Mouse (Mus musculus) heart, adult 2 months (tissue): ENCODE results near the gene Cend1. TPM values are rescaled to one million over a fixed set of nuclear protein-coding genes. Genes with fewer than 3 reads are reported as not detected.

Experiments
- DNase-seq, 2 experiments: peaks; one replicate each; pipeline ENCODE4 v3.0.0; 2021
- H3K27ac ChIP-seq: fragments of 200-600 bp; 2 replicates; pipeline ENCODE4 v1.8.1; 2022
- H3K27me3 ChIP-seq: fragments of 200-500 bp; 2 replicates; pipeline ENCODE4 v1.6.1; 2012; ENCODE audit warnings: mild to moderate bottlenecking, low read length, inconsistent platforms, mixed read lengths; ENCODE audit not compliant: control insufficient read depth, insufficient read depth
- H3K36me3 ChIP-seq: fragments of 200-500 bp; 2 replicates; pipeline ENCODE4 v1.6.1; 2012; ENCODE audit warnings: low read length, inconsistent platforms; ENCODE audit not compliant: control insufficient read depth, insufficient read depth
- H3K4me1 ChIP-seq: fragments of 200-500 bp; 2 replicates; pipeline ENCODE4 v1.6.1; 2011; ENCODE audit warnings: low read length; ENCODE audit not compliant: control insufficient read depth, insufficient read depth
- H3K4me3 ChIP-seq: fragments of 200-600 bp; 2 replicates; pipeline ENCODE4 v1.8.1; 2022
- H3K79me2 ChIP-seq: fragments of 200-500 bp; replicated peaks from 2 replicates; pipeline ENCODE4 v1.6.1; 2012; ENCODE audit warnings: mild to moderate bottlenecking, inconsistent platforms, low read length, moderate library complexity, mixed read lengths; ENCODE audit not compliant: control insufficient read depth, insufficient read depth
- H3K9ac ChIP-seq: fragments of 200-500 bp; 2 replicates; pipeline ENCODE4 v1.6.1; 2012; ENCODE audit warnings: low read depth, mild to moderate bottlenecking, control low read depth, inconsistent platforms, low read length, mixed read lengths
- CTCF ChIP-seq: fragments of 200-600 bp; IDR thresholded peaks from 2 replicates; pipeline ENCODE4 v1.8.1; 2022; ENCODE audit warnings: antibody characterized with exemption, mild to moderate bottlenecking, moderate library complexity
- EP300 ChIP-seq: fragments of 200-500 bp; IDR thresholded peaks from 2 replicates; pipeline ENCODE4 v1.6.1; 2011; ENCODE audit warnings: low read depth, low read length, control low read depth; ENCODE audit not compliant: insufficient read depth
- POLR2A ChIP-seq: fragments of 200-500 bp; IDR thresholded peaks from 2 replicates; pipeline ENCODE4 v1.6.1; 2011; ENCODE audit warnings: mild to moderate bottlenecking, low read depth, low read length, control low read depth; ENCODE audit not compliant: insufficient read depth
- WGBS: fragments of 180-500 bp; shearing (Covaris S2); methylation state at CpG from one replicate; pipeline ENCODE4 v1.1.7; 2018; 5-methylcytosine and 5-hydroxymethylcytosine counted together
- intact Hi-C: fragments of 180-260 bp; cut with DNase I; formaldehyde crosslinking; loops from one replicate; pipeline ENCODE4 v1.15.1; 2025
- polyA plus RNA-seq: library from polyadenylated mRNA; depleted of rRNA; stranded (reverse); fragments of >200 nt; gene quantifications from 2 replicates; pipeline ENCODE4 v1.2.3, GENCODE M21; 2012
- total RNA-seq, 2 experiments: library from RNA; stranded (reverse); gene quantifications; 2 replicates each; pipeline ENCODE4 v1.2.3; 2021

Cend1 gene
- total and polyA plus RNA-seq, 3 experiments = 1.0 to 1.8 (median 1.4) TPM

- TF ChIP-seq CTCF = no peak
- TF ChIP-seq EP300 = no peak
- DNase-seq = peak in 1 of 2 experiments; percentile 15
- Histone ChIP-seq H3K4me1 (peaks cover 12% of the 10 kb centered on the region), H3K36me3 (no peaks in the 10 kb centered on the region), H3K79me2 (no peaks in the 10 kb centered on the region), H3K9ac (no peak overlapping the region), H3K27me3 (no peaks in the 10 kb centered on the region), H3K27ac (no peak overlapping the region), H3K4me3 (no peak overlapping the region)
- intact Hi-C loops = no loop called here
- 88% methylated on average over 12 of the region's 12 CpGs for WGBS
Measured at GRCm38 (mm10) chr7:141438201-141438968, 9.1 kb upstream of the Cend1 start.

DNA sequence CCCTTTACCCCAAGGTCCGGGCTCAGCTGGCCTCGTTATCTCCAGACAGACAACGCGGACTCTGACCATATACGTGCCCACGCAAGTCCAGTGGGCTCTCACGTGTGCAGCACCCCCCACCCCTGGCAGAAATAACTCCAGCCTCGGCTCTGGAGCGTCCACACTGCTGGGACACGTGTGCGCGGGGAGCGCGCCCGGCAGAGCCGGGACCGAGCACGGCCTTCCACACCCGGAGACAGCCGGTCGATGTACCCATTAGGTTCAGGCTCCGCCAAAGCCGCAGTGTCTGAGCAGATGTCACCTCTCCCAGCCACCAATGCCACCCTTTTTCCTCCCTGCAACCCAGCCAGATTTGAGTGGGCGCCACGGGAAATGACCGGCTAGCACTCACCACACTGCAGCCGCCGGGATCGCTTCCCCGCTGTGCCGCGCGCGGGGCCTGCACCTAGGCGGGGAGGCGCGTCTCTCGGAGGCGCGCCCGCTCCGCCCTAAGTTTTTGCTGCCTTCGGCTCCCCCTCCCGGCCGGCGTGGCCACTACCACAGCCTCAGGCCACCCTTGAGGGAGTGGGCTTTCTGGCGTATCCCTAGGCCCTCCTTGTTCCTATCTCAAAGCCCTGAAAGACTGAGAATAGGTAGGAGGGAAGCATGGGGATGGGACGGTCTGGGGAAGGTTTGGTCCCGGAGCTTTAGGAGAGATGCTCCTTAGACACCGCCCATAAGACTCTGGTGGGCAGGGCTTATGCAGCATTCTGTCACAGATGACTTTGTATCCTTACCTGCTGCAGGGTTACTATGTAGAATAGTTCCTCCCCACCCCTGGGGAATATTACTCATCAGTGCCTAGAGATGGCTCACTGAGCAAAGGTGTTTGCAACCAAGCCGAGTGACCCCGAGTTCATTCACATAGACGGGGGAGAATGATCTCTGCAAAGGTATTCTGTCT, 8.2 kb upstream of the Cend1 start, which contains the start of gene Slc25a22:
Gene Slc25a22 (minus strand): TSS at position 715 of the 943 bp plus-strand sequence.
- peak; percentile 87 for TF ChIP-seq POLR2A
- TF ChIP-seq EP300 = 0 out of 2 replicates have a peak, but pooled peaks have one; percentile 43
- peak; percentile 94 for TF ChIP-seq CTCF
- Histone ChIP-seq H3K36me3 (no peaks in the 10 kb centered on the region), H3K79me2 (no peaks in the 10 kb centered on the region), H3K4me3 (peak within 1 kb of the TSS; percentile 47), H3K27ac (peak within 1 kb of the TSS; percentile 92), H3K4me1 (peaks cover 12% of the 10 kb centered on the region), H3K27me3 (no peaks in the 10 kb centered on the region), H3K9ac (peak within 1 kb of the TSS; percentile 95)
- peak; percentile 90 to 91 for DNase-seq
- intact Hi-C loops = loop anchor here (1.0 kb wide), 1 partner anchor 28 kb away; no protein-coding TSS in a partner anchor
- 7% methylated on average over 53 of the region's 53 CpGs for WGBS

DNA sequence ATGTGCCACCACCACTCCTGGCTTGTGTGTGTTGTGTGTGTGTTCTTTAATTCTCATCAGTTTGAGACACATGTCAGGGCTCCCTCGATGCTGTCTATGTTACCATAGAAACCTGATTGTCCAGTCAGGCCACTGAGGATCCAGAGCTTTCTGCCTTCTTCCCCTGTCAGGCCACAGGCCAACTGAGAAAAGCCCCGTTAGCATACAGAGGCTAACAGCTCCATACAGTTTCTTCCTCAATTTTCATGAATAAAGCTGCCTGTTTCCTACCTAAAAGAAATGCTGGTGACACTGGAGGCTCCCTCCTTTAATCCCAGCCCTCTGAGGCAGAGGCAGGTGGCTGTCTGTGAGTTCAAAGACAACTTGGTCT, 7.2 kb upstream of the Cend1 start:
- Histone ChIP-seq H3K4me1 (peaks cover 12% of the 10 kb centered on the region), H3K27ac (peak overlapping the region; percentile 92), H3K9ac (no peak overlapping the region), H3K4me3 (peak overlapping the region; percentile 47; the same call in 1 of the 2 replicates), H3K27me3 (no peaks in the 10 kb centered on the region), H3K36me3 (no peaks in the 10 kb centered on the region), H3K79me2 (no peaks in the 10 kb centered on the region)
- WGBS = 59% methylated on average over 2 of the region's 2 CpGs
- DNase-seq = peak in 1 of 2 experiments; percentile 18
- TF ChIP-seq CTCF = no peak
- TF ChIP-seq POLR2A = no peak
- no peak for TF ChIP-seq EP300
- intact Hi-C loops = no loop called here

DNA sequence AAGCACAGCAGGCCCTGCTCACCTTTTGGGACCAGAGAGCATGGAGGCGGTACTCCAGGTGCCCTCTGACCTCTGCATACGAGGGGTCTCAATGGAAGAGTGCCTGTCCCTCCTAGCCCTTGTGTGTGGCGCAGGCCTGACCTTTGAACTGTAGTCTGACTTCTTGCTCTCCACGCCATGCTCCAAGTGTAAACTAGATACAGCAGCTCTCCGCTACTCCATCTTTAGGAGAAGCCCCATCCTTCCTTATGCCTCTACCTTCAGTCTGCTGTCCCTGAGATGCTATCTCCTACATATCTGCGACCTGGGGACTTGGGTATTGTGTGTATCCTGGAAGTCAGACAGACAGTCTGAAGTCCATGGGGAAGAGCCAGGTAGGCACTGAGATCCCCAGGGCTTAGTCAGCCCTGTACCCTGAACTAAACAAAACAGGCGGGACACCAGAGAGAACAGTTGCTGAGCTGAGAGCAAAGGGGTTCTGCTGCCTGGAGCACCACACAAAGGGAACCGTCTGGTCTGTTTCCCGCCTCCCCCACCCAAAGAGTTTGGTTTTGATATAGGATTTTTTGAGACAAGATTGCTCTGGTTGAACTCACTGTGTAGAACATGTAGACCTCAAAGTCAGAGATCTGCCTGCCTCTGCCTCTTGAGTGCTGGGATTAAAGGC, 6.7 kb upstream of the Cend1 start:
- Histone ChIP-seq H3K9ac (no peak overlapping the region), H3K4me1 (peaks cover 12% of the 10 kb centered on the region), H3K27me3 (no peaks in the 10 kb centered on the region), H3K36me3 (no peaks in the 10 kb centered on the region), H3K4me3 (no peak overlapping the region; the same call in 1 of the 2 replicates), H3K27ac (peak overlapping the region; percentile 96), H3K79me2 (no peaks in the 10 kb centered on the region)
- WGBS = 84% methylated on average over 9 of the region's 9 CpGs
- DNase-seq = peak in 1 of 2 experiments; percentile 31
- no peak for TF ChIP-seq CTCF
- TF ChIP-seq EP300 = no peak
- TF ChIP-seq POLR2A = no peak
- intact Hi-C loops = no loop called here

- 4% methylated on average over 17 of the region's 17 CpGs for WGBS
- peaks cover 11% of the 10 kb centered on the region for H3K4me1 ChIP-seq
- no peaks in the 10 kb centered on the region for H3K36me3 ChIP-seq
- peak overlapping the region; percentile 49 for H3K9ac ChIP-seq
- H3K27me3 ChIP-seq = no peaks in the 10 kb centered on the region
- H3K79me2 ChIP-seq = no peaks in the 10 kb centered on the region
- peak overlapping the region; percentile 96 for H3K27ac ChIP-seq
- peak; percentile 73 to 79 for DNase-seq
- H3K4me3 ChIP-seq = peak overlapping the region; percentile 67
- intact Hi-C loops = no loop called here
- TF ChIP-seq POLR2A = peak; percentile 91
- TF ChIP-seq CTCF = no peak
- TF ChIP-seq EP300 = peak; percentile 50; the same call in 1 of the 2 replicates
Measured at GRCm38 (mm10) chr7:141435129-141435855, 6.0 kb upstream of the Cend1 start.
